Mouse (Mus musculus): ENCODE measurements around the gene Bzw1. TPM values are rescaled to one million over a fixed set of nuclear protein-coding genes. Genes with fewer than 3 reads are reported as not detected.

Gene Bzw1
- polyA plus RNA-seq, 1 experiment: 99.2 TPM

- Histone ChIP-seq H3K27ac (ENCODE audit: control insufficient read depth, insufficient read depth, low read depth, low read length) (no peak overlapping the region), H3K36me3 (ENCODE audit: control insufficient read depth, insufficient read depth, low read length) (no peaks in the 10 kb centered on the region; the same call in none of the 2 replicates), H3K4me3 (ENCODE audit: control insufficient read depth, low read depth, low read length) (no peak overlapping the region), H3K4me1 (ENCODE audit: control insufficient read depth, insufficient read depth, low read length) (no peaks in the 10 kb centered on the region), H3K27me3 (ENCODE audit: control insufficient read depth, insufficient read depth, low read length) (no peaks in the 10 kb centered on the region)
- TF ChIP-seq CTCF (IDR thresholded peaks at IDR 0.05; ENCODE audit: control insufficient read depth, insufficient read depth, insufficient replicate concordance, low read depth, low read length) (no peak), POLR2A (IDR thresholded peaks at IDR 0.05; ENCODE audit: control insufficient read depth, low read depth, low read length) (no peak)
Measured at GRCm38 (mm10) chr1:58397731-58398130, 5.0 kb downstream of the Bzw1 start.

- Histone ChIP-seq H3K27ac (ENCODE audit: control insufficient read depth, insufficient read depth, low read depth, low read length) (no peak overlapping the region), H3K27me3 (ENCODE audit: control insufficient read depth, insufficient read depth, low read length) (no peaks in the 10 kb centered on the region), H3K4me1 (ENCODE audit: control insufficient read depth, insufficient read depth, low read length) (no peaks in the 10 kb centered on the region), H3K36me3 (ENCODE audit: control insufficient read depth, insufficient read depth, low read length) (peaks cover 1% of the 10 kb centered on the region), H3K4me3 (ENCODE audit: control insufficient read depth, low read depth, low read length) (no peak overlapping the region)
- no peak for TF ChIP-seq CTCF (IDR thresholded peaks at IDR 0.05; ENCODE audit: control insufficient read depth, insufficient read depth, insufficient replicate concordance, low read depth, low read length)
- no peak for TF ChIP-seq POLR2A (IDR thresholded peaks at IDR 0.05; ENCODE audit: control insufficient read depth, low read depth, low read length)
Measured at GRCm38 (mm10) chr1:58401396-58401795, 8.7 kb downstream of the Bzw1 start.

GRCm38 (mm10) chr1:58403745-58404144 lies 11.0 kb downstream of the Bzw1 start:
- Histone ChIP-seq H3K27me3 (ENCODE audit: control insufficient read depth, insufficient read depth, low read length) (no peaks in the 10 kb centered on the region), H3K4me1 (ENCODE audit: control insufficient read depth, insufficient read depth, low read length) (no peaks in the 10 kb centered on the region), H3K27ac (ENCODE audit: control insufficient read depth, insufficient read depth, low read depth, low read length) (no peak overlapping the region), H3K36me3 (ENCODE audit: control insufficient read depth, insufficient read depth, low read length) (peaks cover 1% of the 10 kb centered on the region), H3K4me3 (ENCODE audit: control insufficient read depth, low read depth, low read length) (no peak overlapping the region)
- TF ChIP-seq POLR2A (IDR thresholded peaks at IDR 0.05; ENCODE audit: control insufficient read depth, low read depth, low read length) (no peak), CTCF (IDR thresholded peaks at IDR 0.05; ENCODE audit: control insufficient read depth, insufficient read depth, insufficient replicate concordance, low read depth, low read length) (no peak)

- no peak overlapping the region for H3K27ac ChIP-seq (ENCODE audit: control insufficient read depth, insufficient read depth, low read depth, low read length)
- H3K4me1 ChIP-seq (ENCODE audit: control insufficient read depth, insufficient read depth, low read length): no peaks in the 10 kb centered on the region
- no peak overlapping the region for H3K4me3 ChIP-seq (ENCODE audit: control insufficient read depth, low read depth, low read length)
- peaks cover 1% of the 10 kb centered on the region for H3K36me3 ChIP-seq (ENCODE audit: control insufficient read depth, insufficient read depth, low read length)
- H3K27me3 ChIP-seq (ENCODE audit: control insufficient read depth, insufficient read depth, low read length): no peaks in the 10 kb centered on the region
- no peak for TF ChIP-seq POLR2A (IDR thresholded peaks at IDR 0.05; ENCODE audit: control insufficient read depth, low read depth, low read length)
- TF ChIP-seq CTCF (IDR thresholded peaks at IDR 0.05; ENCODE audit: control insufficient read depth, insufficient read depth, insufficient replicate concordance, low read depth, low read length): no peak
Measured at GRCm38 (mm10) chr1:58407321-58407720, 14.6 kb downstream of the Bzw1 start.

GRCm38 (mm10) chr1:58408141-58408540 lies 15.4 kb downstream of the Bzw1 start:
- TF ChIP-seq POLR2A (IDR thresholded peaks at IDR 0.05; ENCODE audit: control insufficient read depth, low read depth, low read length) (no peak), CTCF (IDR thresholded peaks at IDR 0.05; ENCODE audit: control insufficient read depth, insufficient read depth, insufficient replicate concordance, low read depth, low read length) (no peak)
- H3K4me3 ChIP-seq (ENCODE audit: control insufficient read depth, low read depth, low read length): no peak overlapping the region
- H3K27ac ChIP-seq (ENCODE audit: control insufficient read depth, insufficient read depth, low read depth, low read length): no peak overlapping the region
- H3K27me3 ChIP-seq (ENCODE audit: control insufficient read depth, insufficient read depth, low read length): no peaks in the 10 kb centered on the region
- no peaks in the 10 kb centered on the region for H3K4me1 ChIP-seq (ENCODE audit: control insufficient read depth, insufficient read depth, low read length)
- peaks cover 3% of the 10 kb centered on the region for H3K36me3 ChIP-seq (ENCODE audit: control insufficient read depth, insufficient read depth, low read length)

GRCm38 (mm10) chr1:58409553-58410197 lies 17.0 kb downstream of the Bzw1 start:
- Histone ChIP-seq H3K4me1 (ENCODE audit: control insufficient read depth, insufficient read depth, low read length) (no peaks in the 10 kb centered on the region), H3K4me3 (ENCODE audit: control insufficient read depth, low read depth, low read length) (no peak overlapping the region), H3K27me3 (ENCODE audit: control insufficient read depth, insufficient read depth, low read length) (no peaks in the 10 kb centered on the region), H3K36me3 (ENCODE audit: control insufficient read depth, insufficient read depth, low read length) (peaks cover 2% of the 10 kb centered on the region), H3K27ac (ENCODE audit: control insufficient read depth, insufficient read depth, low read depth, low read length) (no peak overlapping the region)
- TF ChIP-seq POLR2A (IDR thresholded peaks at IDR 0.05; ENCODE audit: control insufficient read depth, low read depth, low read length) (no peak), CTCF (IDR thresholded peaks at IDR 0.05; ENCODE audit: control insufficient read depth, insufficient read depth, insufficient replicate concordance, low read depth, low read length) (no peak)

- Histone ChIP-seq H3K27ac (ENCODE audit: control insufficient read depth, insufficient read depth, low read depth, low read length) (no peak overlapping the region), H3K36me3 (ENCODE audit: control insufficient read depth, insufficient read depth, low read length) (peaks cover 2% of the 10 kb centered on the region), H3K4me3 (ENCODE audit: control insufficient read depth, low read depth, low read length) (no peak overlapping the region), H3K27me3 (ENCODE audit: control insufficient read depth, insufficient read depth, low read length) (no peaks in the 10 kb centered on the region), H3K4me1 (ENCODE audit: control insufficient read depth, insufficient read depth, low read length) (no peaks in the 10 kb centered on the region)
- TF ChIP-seq POLR2A (IDR thresholded peaks at IDR 0.05; ENCODE audit: control insufficient read depth, low read depth, low read length) (no peak), CTCF (IDR thresholded peaks at IDR 0.05; ENCODE audit: control insufficient read depth, insufficient read depth, insufficient replicate concordance, low read depth, low read length) (no peak)
Measured at GRCm38 (mm10) chr1:58410198-58410588, 17.5 kb downstream of the Bzw1 start.
